Mouse (Mus musculus) bone marrow macrophage, adult 2 months (primary cell): Measurements from ENCODE around the gene Zrsr2.

Experiments used
- CTCF ChIP-seq: IDR thresholded peaks from 2 replicates; pipeline ENCODE4 v1.5.1; 2012; ENCODE audit warnings: low read depth, mild to moderate bottlenecking, low read length, moderate library complexity
- POLR2A ChIP-seq: IDR thresholded peaks from 2 replicates; pipeline ENCODE4 v1.6.1; 2012; ENCODE audit warnings: mild to moderate bottlenecking, low read depth, low read length, borderline replicate concordance

GRCm38 (mm10) chrX:163982129-163982528 lies 23.7 kb upstream of the Zrsr2 start:
- TF ChIP-seq CTCF (no peak), POLR2A (no peak)
